Mouse (Mus musculus) lung, postnatal 0 days (tissue): ENCODE data around the gene Stk35. TPM values are rescaled to one million over a fixed set of nuclear protein-coding genes. Genes with fewer than 3 reads are reported as not detected.
A peak's percentile ranks its signal among the peaks of the same experiment; 100 is the strongest.

ENCODE experiments used
- ATAC-seq: fragments of 200-750 bp; cut with Nextera tagmentation; 2 replicates; pipeline ENCODE4 v1.8.0; 2017; ENCODE audit warnings: moderate library complexity
- DNase-seq: peaks from one replicate; pipeline ENCODE4 v3.0.0-alpha.2; 2016; ENCODE audit warnings: low spot score
- H3K27ac ChIP-seq: fragments of 300-500 bp; sonication (generic); 2 replicates; pipeline ENCODE4 v1.5.1; 2014; ENCODE audit warnings: antibody characterized with exemption, mild to moderate bottlenecking, low read length, mixed read lengths
- H3K27me3 ChIP-seq: fragments of 300-500 bp; sonication (generic); replicated peaks from 2 replicates; pipeline ENCODE4 v1.6.1; 2014; ENCODE audit warnings: low read length, mixed read lengths; ENCODE audit not compliant: insufficient read depth
- H3K36me3 ChIP-seq: fragments of 300-500 bp; sonication (generic); 2 replicates; pipeline ENCODE4 v1.6.1; 2014; ENCODE audit warnings: low read length, mixed read lengths; ENCODE audit not compliant: insufficient read depth
- H3K4me1 ChIP-seq: fragments of 300-500 bp; sonication (generic); 2 replicates; pipeline ENCODE4 v1.6.1; 2014; ENCODE audit warnings: antibody characterized with exemption, low read depth, low read length, mixed read lengths; ENCODE audit not compliant: insufficient read depth
- H3K4me2 ChIP-seq: fragments of 300-500 bp; sonication (generic); replicated peaks from 2 replicates; pipeline ENCODE4 v1.6.1; 2014; ENCODE audit warnings: low read depth, mild to moderate bottlenecking, low read length, moderate library complexity, mixed read lengths
- H3K4me3 ChIP-seq: fragments of 300-500 bp; sonication (generic); 2 replicates; pipeline ENCODE4 v1.5.1; 2014; ENCODE audit warnings: low read depth, low read length
- H3K9ac ChIP-seq: fragments of 300-500 bp; sonication (generic); replicated peaks from 2 replicates; pipeline ENCODE4 v1.6.1; 2014; ENCODE audit warnings: low read depth, mild to moderate bottlenecking
- H3K9me3 ChIP-seq: fragments of 300-500 bp; sonication (generic); 2 replicates; pipeline ENCODE4 v1.6.1; 2016; ENCODE audit warnings: low read length, mixed read lengths
- CTCF ChIP-seq: IDR thresholded peaks from 2 replicates; pipeline ENCODE4 v1.5.1; 2016; ENCODE audit warnings: antibody characterized with exemption, mild to moderate bottlenecking
- EP300 ChIP-seq: IDR thresholded peaks from 2 replicates; pipeline ENCODE4 v1.6.1; 2016; ENCODE audit warnings: antibody characterized with exemption, mild to moderate bottlenecking, control low read depth
- WGBS: fragments of 180-500 bp; shearing (Covaris S2); extraction: QIAGEN DNeasy Blood & Tissue Kit; methylation state at CpG from one replicate; pipeline ENCODE4 v1.1.7; 2014; 5-methylcytosine and 5-hydroxymethylcytosine counted together
- polyA plus RNA-seq: library from polyadenylated mRNA; unstranded; fragments of >200 nt; fragmentation: Nextera tagmentation; extraction: Ambion mirVana; gene quantifications from 2 replicates; pipeline ENCODE4 v1.2.1, GENCODE M21; 2015

Stk35 gene
- polyA plus RNA-seq, 1 experiment from 2014 or later, result 5.4 TPM

- ATAC-seq (no peak), DNase-seq (no peak)
- Histone ChIP-seq H3K9ac (no peak overlapping the region), H3K9me3 (no peaks in the 10 kb centered on the region), H3K27me3 (no peaks in the 10 kb centered on the region), H3K27ac (no peak overlapping the region), H3K4me3 (no peak overlapping the region), H3K36me3 (no peaks in the 10 kb centered on the region), H3K4me2 (no peak overlapping the region), H3K4me1 (no peaks in the 10 kb centered on the region)
- TF ChIP-seq CTCF (no peak), EP300 (no peak)
- WGBS, result 87% methylated on average over 5 of the region's 5 CpGs
These were observed 68.8 kb downstream of the Stk35 start for GRCm38 (mm10) chr2:129869151-129869550.

- no peaks in the 10 kb centered on the region for H3K4me1 ChIP-seq
- TF ChIP-seq CTCF, result no peak
- H3K4me2 ChIP-seq, result no peak overlapping the region
- H3K4me3 ChIP-seq, result no peak overlapping the region
- WGBS, result 78% methylated on average over 5 of the region's 5 CpGs
- no peak for ATAC-seq
- no peak for DNase-seq
- H3K36me3 ChIP-seq, result no peaks in the 10 kb centered on the region
- no peak overlapping the region for H3K27ac ChIP-seq
- H3K9me3 ChIP-seq, result no peaks in the 10 kb centered on the region
- H3K9ac ChIP-seq, result no peak overlapping the region
- H3K27me3 ChIP-seq, result no peaks in the 10 kb centered on the region
These were observed 70.9 kb downstream of the Stk35 start for GRCm38 (mm10) chr2:129871246-129871645.

- Histone ChIP-seq H3K27me3 (no peaks in the 10 kb centered on the region), H3K4me2 (no peak overlapping the region), H3K9ac (no peak overlapping the region), H3K36me3 (no peaks in the 10 kb centered on the region), H3K27ac (no peak overlapping the region), H3K4me3 (no peak overlapping the region), H3K9me3 (no peaks in the 10 kb centered on the region), H3K4me1 (no peaks in the 10 kb centered on the region)
- ATAC-seq (no peak), DNase-seq (no peak)
- TF ChIP-seq CTCF (no peak), EP300 (no peak)
- 70% methylated on average over 7 of the region's 7 CpGs for WGBS
These were observed 71.8 kb downstream of the Stk35 start for GRCm38 (mm10) chr2:129872071-129872470.

- Histone ChIP-seq H3K9ac (no peak overlapping the region), H3K36me3 (no peaks in the 10 kb centered on the region), H3K4me2 (no peak overlapping the region), H3K9me3 (no peaks in the 10 kb centered on the region), H3K27ac (no peak overlapping the region), H3K27me3 (no peaks in the 10 kb centered on the region), H3K4me1 (no peaks in the 10 kb centered on the region), H3K4me3 (no peak overlapping the region)
- TF ChIP-seq EP300 (no peak), CTCF (peak; percentile 97)
- 9% methylated on average over 5 of the region's 5 CpGs for WGBS
- DNase-seq (peak; percentile 77), ATAC-seq (peak; percentile 32; the same call in 1 of the 2 replicates)
These were observed 73.2 kb downstream of the Stk35 start for GRCm38 (mm10) chr2:129873489-129873888.

GRCm38 (mm10) chr2:129874084-129874483 is 73.8 kb downstream of the Stk35 start:
- Histone ChIP-seq H3K9me3 (no peaks in the 10 kb centered on the region), H3K9ac (no peak overlapping the region), H3K4me2 (no peak overlapping the region), H3K27ac (no peak overlapping the region), H3K27me3 (no peaks in the 10 kb centered on the region), H3K36me3 (no peaks in the 10 kb centered on the region), H3K4me3 (no peak overlapping the region), H3K4me1 (no peaks in the 10 kb centered on the region)
- TF ChIP-seq EP300 (no peak), CTCF (no peak)
- DNase-seq (no peak), ATAC-seq (no peak)
- 53% methylated on average over 9 of the region's 9 CpGs for WGBS

GRCm38 (mm10) chr2:129874509-129875095 is 74.3 kb downstream of the Stk35 start:
- Histone ChIP-seq H3K27me3 (no peaks in the 10 kb centered on the region), H3K4me3 (no peak overlapping the region), H3K4me1 (no peaks in the 10 kb centered on the region), H3K36me3 (no peaks in the 10 kb centered on the region), H3K4me2 (no peak overlapping the region), H3K9me3 (no peaks in the 10 kb centered on the region), H3K9ac (no peak overlapping the region), H3K27ac (no peak overlapping the region)
- ATAC-seq (no peak), DNase-seq (no peak)
- 64% methylated on average over 10 of the region's 10 CpGs for WGBS
- no peak for TF ChIP-seq EP300
- TF ChIP-seq CTCF, result no peak

- no peaks in the 10 kb centered on the region for H3K36me3 ChIP-seq
- H3K27ac ChIP-seq, result no peak overlapping the region
- no peak for TF ChIP-seq CTCF
- no peak for TF ChIP-seq EP300
- no peaks in the 10 kb centered on the region for H3K27me3 ChIP-seq
- ATAC-seq (no peak), DNase-seq (no peak)
- no peaks in the 10 kb centered on the region for H3K4me1 ChIP-seq
- H3K9ac ChIP-seq, result no peak overlapping the region
- H3K4me2 ChIP-seq, result no peak overlapping the region
- H3K4me3 ChIP-seq, result no peak overlapping the region
- no peaks in the 10 kb centered on the region for H3K9me3 ChIP-seq
These were observed 76.6 kb downstream of the Stk35 start for GRCm38 (mm10) chr2:129876935-129877334.
